Mouse (Mus musculus) intestine, postnatal 0 days (tissue): ENCODE results near the gene Espl1. TPM values are rescaled to one million over a fixed set of nuclear protein-coding genes. Genes with fewer than 3 reads are reported as not detected.
A peak's percentile ranks its signal among the peaks of the same experiment; 100 is the strongest.

ENCODE experiments used
- ATAC-seq: fragments of 200-750 bp; cut with Nextera tagmentation; 2 replicates; pipeline ENCODE4 v1.8.0; 2017; ENCODE audit warnings: mild to moderate bottlenecking, moderate TSS enrichment, moderate library complexity
- H3K27ac ChIP-seq: fragments of 300-500 bp; sonication (generic); 2 replicates; pipeline ENCODE4 v1.5.1; 2014; ENCODE audit warnings: mild to moderate bottlenecking, low read depth, low read length, moderate library complexity
- H3K27me3 ChIP-seq: fragments of 300-500 bp; sonication (generic); replicated peaks from 2 replicates; pipeline ENCODE4 v1.6.1; 2014; ENCODE audit warnings: low read length, mixed read lengths; ENCODE audit not compliant: control insufficient read depth, insufficient read depth
- H3K36me3 ChIP-seq: fragments of 300-500 bp; sonication (generic); 2 replicates; pipeline ENCODE4 v1.6.1; 2014; ENCODE audit warnings: mild to moderate bottlenecking, moderate library complexity; ENCODE audit not compliant: control insufficient read depth, insufficient read depth
- H3K4me1 ChIP-seq: fragments of 300-500 bp; sonication (generic); replicated peaks from 2 replicates; pipeline ENCODE4 v1.6.1; 2014; ENCODE audit warnings: antibody characterized with exemption, low read length, mixed read lengths; ENCODE audit not compliant: control insufficient read depth, insufficient read depth
- H3K4me2 ChIP-seq: fragments of 300-500 bp; sonication (generic); replicated peaks from 2 replicates; pipeline ENCODE4 v1.6.1; 2014; ENCODE audit warnings: low read depth, mild to moderate bottlenecking, moderate library complexity
- H3K4me3 ChIP-seq: fragments of 300-500 bp; sonication (generic); 2 replicates; pipeline ENCODE4 v1.5.1; 2014; ENCODE audit warnings: low read depth, low read length
- H3K9ac ChIP-seq: fragments of 300-500 bp; sonication (generic); 2 replicates; pipeline ENCODE4 v1.6.1; 2014; ENCODE audit warnings: mild to moderate bottlenecking, low read depth, low read length
- H3K9me3 ChIP-seq: fragments of 300-500 bp; sonication (generic); 2 replicates; pipeline ENCODE4 v1.6.1; 2016; ENCODE audit warnings: mixed run types; ENCODE audit not compliant: control insufficient read depth
- CTCF ChIP-seq: sonication (generic); IDR thresholded peaks from 2 replicates; pipeline ENCODE4 v1.5.1; 2016; ENCODE audit warnings: low read depth, mild to moderate bottlenecking, control low read depth, antibody characterized with exemption, moderate library complexity
- WGBS: fragments of 180-500 bp; shearing (Covaris S2); extraction: QIAGEN DNeasy Blood & Tissue Kit; methylation state at CpG from one replicate; pipeline ENCODE4 v1.1.7; 2014; 5-methylcytosine and 5-hydroxymethylcytosine counted together
- polyA plus RNA-seq: library from polyadenylated mRNA; unstranded; fragments of >200 nt; fragmentation: Nextera tagmentation; extraction: Ambion mirVana; gene quantifications from 2 replicates; pipeline ENCODE4 v1.2.1, GENCODE M21; 2015

Gene Espl1
- polyA plus RNA-seq, 1 experiment from 2014 or later, result 5.4 TPM

DNA sequence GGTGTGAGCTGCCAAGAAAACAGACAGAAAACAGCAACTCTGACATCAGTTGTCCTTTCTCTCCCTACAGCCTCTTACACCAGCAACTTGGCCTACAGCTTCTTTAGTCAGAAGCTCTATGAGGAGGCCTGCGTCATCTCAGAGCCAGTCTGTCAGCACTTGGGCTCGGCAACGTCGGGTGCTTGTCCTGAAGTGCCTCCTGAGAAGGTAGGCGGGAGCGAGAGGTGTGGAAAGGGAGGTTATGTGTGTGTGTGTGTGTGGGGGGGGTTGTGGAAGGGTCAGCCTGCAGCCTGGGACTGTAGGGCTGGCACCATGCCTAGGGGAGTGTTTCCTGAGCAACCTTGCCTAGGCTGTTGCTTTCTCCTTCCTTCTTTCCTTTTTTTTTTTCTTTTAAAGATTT lies 6.5 kb downstream of the Espl1 start:
- no peak overlapping the region for H3K27ac ChIP-seq
- WGBS, result 83% methylated on average over 6 of the region's 6 CpGs
- no peaks in the 10 kb centered on the region for H3K9me3 ChIP-seq
- H3K4me2 ChIP-seq, result no peak overlapping the region
- TF ChIP-seq CTCF, result no peak
- no peak overlapping the region for H3K4me3 ChIP-seq
- H3K36me3 ChIP-seq, result peaks cover 53% of the 10 kb centered on the region
- H3K27me3 ChIP-seq, result no peaks in the 10 kb centered on the region
- no peak overlapping the region for H3K9ac ChIP-seq
- no peak for ATAC-seq
- H3K4me1 ChIP-seq, result no peaks in the 10 kb centered on the region

DNA sequence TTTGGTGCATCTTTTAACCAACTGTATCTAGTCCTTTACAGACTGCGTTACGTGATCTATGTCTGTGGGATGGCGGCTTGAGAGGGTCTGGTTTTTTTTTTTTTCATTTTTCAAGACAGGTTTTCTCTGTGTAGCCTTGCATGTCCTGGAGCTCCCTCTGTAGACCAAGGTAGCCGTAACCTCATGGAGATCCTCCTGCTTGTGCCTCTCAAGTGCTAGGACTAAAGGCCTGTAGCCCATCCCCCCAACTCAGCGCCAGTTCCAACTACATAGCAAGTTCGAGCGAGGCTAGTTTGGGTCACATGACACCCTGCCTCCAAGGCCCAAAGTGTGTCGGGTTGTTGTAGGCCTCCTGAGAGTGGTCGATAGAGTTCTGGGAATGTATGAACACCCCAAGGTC lies 12.7 kb downstream of the Espl1 start:
- no peak for ATAC-seq
- 90% methylated on average over 9 of the region's 9 CpGs for WGBS
- no peak for TF ChIP-seq CTCF

DNA sequence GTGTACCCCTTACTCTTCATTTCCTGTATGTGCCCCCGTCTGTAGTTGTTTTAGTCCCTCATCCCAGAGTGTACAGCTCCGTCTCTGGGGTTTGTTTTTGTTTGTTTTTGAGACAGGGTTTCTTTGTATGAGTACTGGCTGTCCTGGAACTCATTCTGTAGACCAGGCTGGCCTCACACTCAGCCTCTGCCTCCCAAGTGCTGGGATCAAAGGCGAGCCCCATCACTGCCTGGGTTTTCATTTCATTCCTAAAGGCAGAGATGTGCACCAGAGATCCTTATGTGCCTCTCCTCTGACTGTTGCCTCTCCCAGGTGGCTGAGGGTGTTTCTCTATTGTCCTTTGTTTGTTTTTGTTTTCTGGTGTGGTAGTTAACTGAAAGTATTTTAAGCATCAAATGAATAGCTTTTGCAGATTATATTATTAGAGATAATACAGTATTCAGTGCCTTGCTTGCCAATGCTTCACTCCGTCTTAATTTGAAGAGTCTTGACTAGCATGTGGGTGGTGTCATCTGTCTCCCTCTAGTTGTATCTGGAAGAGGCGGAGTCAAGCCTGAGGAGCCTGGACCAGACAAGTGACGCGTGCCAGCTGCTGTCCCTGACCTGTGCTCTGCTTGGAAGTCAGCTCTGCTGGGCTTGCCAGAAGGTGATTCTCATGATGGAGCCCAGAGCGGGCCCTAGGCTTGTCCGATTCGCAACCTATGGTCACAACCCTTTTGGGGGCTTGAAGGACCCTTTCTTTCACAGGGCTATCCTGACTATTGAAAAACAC lies 14.2 kb downstream of the Espl1 start:
- Histone ChIP-seq H3K27me3 (no peaks in the 10 kb centered on the region), H3K27ac (no peak overlapping the region), H3K4me1 (no peaks in the 10 kb centered on the region), H3K4me2 (no peak overlapping the region), H3K36me3 (peaks cover 73% of the 10 kb centered on the region), H3K9me3 (no peaks in the 10 kb centered on the region), H3K9ac (no peak overlapping the region), H3K4me3 (no peak overlapping the region)
- 68% methylated on average over 10 of the region's 10 CpGs for WGBS
- ATAC-seq, result no peak
- TF ChIP-seq CTCF, result no peak

More for the DNA sequence above, 12.7 kb downstream of the Espl1 start:
- no peaks in the 10 kb centered on the region for H3K9me3 ChIP-seq
- no peak overlapping the region for H3K9ac ChIP-seq
- H3K4me2 ChIP-seq, result no peak overlapping the region
- no peaks in the 10 kb centered on the region for H3K27me3 ChIP-seq
- peaks cover 72% of the 10 kb centered on the region for H3K36me3 ChIP-seq
- no peak overlapping the region for H3K27ac ChIP-seq
- H3K4me1 ChIP-seq, result no peaks in the 10 kb centered on the region
- no peak overlapping the region for H3K4me3 ChIP-seq

DNA sequence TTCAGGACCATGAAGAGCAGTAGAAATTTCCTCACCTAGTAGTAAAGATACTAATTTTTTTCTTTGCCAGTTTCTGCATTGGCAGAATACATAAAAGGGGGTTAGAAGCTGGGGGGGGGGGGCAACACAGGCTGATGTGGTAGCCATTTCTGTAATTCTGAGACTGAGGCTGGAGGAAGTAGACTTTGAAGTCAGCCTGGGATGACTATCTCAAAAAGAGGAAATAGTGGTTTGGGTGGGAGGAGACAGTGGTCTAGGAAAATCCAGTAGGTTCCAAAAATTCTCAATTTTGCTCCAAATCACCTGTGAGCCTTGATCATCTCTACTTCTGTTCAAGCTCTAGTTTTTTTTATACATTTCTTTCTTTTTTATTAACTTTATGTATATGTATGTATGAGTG lies 15.4 kb downstream of the Espl1 start:
- Histone ChIP-seq H3K4me3 (no peak overlapping the region), H3K4me1 (no peaks in the 10 kb centered on the region), H3K4me2 (no peak overlapping the region), H3K27me3 (no peaks in the 10 kb centered on the region), H3K36me3 (peaks cover 71% of the 10 kb centered on the region), H3K27ac (no peak overlapping the region), H3K9me3 (no peaks in the 10 kb centered on the region), H3K9ac (no peak overlapping the region)
- no peak for TF ChIP-seq CTCF
- no peak for ATAC-seq

DNA sequence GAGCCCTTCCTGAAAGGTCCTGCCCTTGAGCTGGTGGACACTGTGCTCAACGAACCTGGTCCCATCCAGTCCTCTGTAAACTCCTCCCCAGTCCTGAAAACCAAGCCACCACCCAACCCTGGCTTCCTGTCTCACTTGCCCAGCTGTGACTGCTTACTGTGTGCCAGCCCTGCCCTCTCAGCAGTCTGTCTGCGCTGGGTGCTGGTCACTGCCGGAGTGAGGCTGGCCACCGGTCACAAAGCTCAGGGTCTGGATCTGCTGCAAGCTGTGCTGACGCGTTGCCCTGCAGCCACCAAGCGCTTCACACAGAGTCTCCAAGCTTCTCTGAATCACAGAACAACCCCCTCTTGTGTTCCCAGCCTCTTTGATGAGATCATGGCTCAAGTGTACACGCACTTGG lies 19.2 kb downstream of the Espl1 start:
- Histone ChIP-seq H3K27me3 (no peaks in the 10 kb centered on the region), H3K27ac (no peak overlapping the region), H3K4me3 (no peak overlapping the region), H3K9me3 (no peaks in the 10 kb centered on the region), H3K36me3 (peaks cover 59% of the 10 kb centered on the region), H3K4me2 (no peak overlapping the region), H3K4me1 (no peaks in the 10 kb centered on the region), H3K9ac (no peak overlapping the region)
- TF ChIP-seq CTCF, result no peak
- no peak for ATAC-seq
- 87% methylated on average over 8 of the region's 8 CpGs for WGBS

DNA sequence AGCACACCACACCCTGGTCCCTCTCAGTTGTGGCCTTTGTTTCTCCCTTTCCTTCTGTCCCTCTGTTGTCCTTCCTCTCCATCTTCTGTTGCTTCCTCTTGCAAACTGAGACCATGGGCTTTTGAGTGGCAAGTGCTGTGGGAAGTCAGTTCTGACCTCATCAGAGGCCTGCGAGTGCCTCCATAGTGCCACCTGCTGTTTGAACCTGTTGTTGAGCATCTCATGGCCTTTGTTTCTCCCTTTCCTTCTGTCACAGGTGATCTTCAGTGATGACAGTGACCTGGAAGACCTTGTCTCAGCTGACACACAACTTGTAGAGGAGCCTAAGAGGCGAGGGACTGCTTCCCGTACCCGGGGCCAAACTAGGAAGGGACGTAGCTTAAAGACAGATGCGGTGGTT lies 20.2 kb downstream of the Espl1 start:
- TF ChIP-seq CTCF, result peak; percentile 89
- H3K9ac ChIP-seq, result no peak overlapping the region
- H3K4me3 ChIP-seq, result no peak overlapping the region
- H3K4me1 ChIP-seq, result no peaks in the 10 kb centered on the region
- H3K9me3 ChIP-seq, result no peaks in the 10 kb centered on the region
- H3K36me3 ChIP-seq, result peaks cover 59% of the 10 kb centered on the region
- H3K27me3 ChIP-seq, result no peaks in the 10 kb centered on the region
- no peak overlapping the region for H3K4me2 ChIP-seq
- H3K27ac ChIP-seq, result no peak overlapping the region
- 81% methylated on average over 6 of the region's 6 CpGs for WGBS
- ATAC-seq, result no peak
